Mouse (Mus musculus): Measurements from ENCODE around the gene Cwc25. TPM values are rescaled to one million over a fixed set of nuclear protein-coding genes. Genes with fewer than 3 reads are reported as not detected.
A peak's percentile ranks its signal among the peaks of the same experiment; 100 is the strongest.

Cwc25 gene
- polyA plus RNA-seq, 1 experiment from 2014 or later, result 19.4 TPM

DNA sequence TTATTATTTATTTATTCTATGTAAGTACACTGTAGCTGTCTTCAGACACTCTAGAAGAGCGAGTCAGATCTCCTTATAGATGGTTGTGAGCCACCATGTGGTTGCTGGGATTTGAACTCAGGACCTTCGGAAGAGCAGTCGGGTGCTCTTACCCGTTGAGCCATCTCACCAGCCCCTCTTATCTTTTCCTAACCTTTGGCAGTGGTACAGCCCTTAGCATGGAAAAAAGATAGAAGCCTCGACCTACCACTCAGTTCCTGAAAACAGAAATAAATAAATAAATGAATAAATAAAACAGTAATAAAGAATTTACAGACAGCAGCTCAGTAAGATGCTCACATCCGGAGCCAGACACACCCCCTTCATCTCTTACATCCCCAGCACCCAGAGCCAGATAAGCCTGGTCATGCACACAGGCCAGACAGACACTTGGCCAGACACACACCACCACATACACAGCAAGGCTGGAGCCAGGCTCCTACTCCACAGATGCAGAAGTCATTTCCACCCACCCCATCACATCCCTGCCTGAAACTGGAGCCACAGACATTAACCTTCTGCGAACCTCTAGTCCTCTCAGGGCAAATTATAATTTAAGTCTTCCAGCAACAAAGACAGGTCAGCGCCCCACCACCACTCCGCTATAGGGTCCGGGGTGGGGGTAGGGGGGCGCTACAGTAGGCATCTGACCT, 69.0 kb downstream of the Cwc25 start:
- DNase-seq (ENCODE audit: low spot score), result no peak
- Histone ChIP-seq H3K36me3 (peaks cover 25% of the 10 kb centered on the region), H3K27ac (peak overlapping the region; percentile 99)

DNA sequence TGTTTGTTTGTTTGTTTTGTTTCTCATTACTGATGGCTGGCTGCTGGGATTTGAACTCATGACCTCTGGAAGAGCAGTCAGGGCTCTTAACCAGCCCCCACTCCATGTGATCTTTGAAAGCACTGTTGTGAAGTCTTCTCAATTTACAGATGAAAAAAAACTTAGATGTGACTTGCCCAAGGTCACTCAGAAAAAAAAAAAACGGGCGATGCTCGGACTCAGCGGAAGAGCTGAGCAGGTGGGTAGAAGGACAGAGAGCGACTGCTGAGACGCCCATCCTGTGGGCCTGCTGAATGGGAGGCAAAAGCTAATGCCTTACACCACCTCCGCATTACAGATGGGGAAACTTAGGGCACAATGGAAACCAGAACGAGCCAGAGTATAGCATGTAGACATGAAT, 69.7 kb downstream of the Cwc25 start:
- Histone ChIP-seq H3K4me1 (replicated peaks) (peaks cover 68% of the 10 kb centered on the region), H3K27me3 (ENCODE audit: insufficient read depth, poor library complexity, severe bottlenecking) (no peaks in the 10 kb centered on the region), H3K9me3 (no peaks in the 10 kb centered on the region), H3K4me3 (0 out of 2 replicates have a peak overlapping the region, but pooled peaks have one; percentile 33), H3K36me3 (peaks cover 32% of the 10 kb centered on the region), H3K27ac (no peak overlapping the region)
- no peak for DNase-seq (ENCODE audit: low spot score)
- 70% methylated on average over 8 of the region's 8 CpGs for WGBS

More for the DNA sequence above, 69.0 kb downstream of the Cwc25 start:
- Histone ChIP-seq H3K9me3 (no peaks in the 10 kb centered on the region), H3K4me1 (replicated peaks) (peaks cover 74% of the 10 kb centered on the region), H3K4me3 (peak overlapping the region; percentile 85), H3K27me3 (ENCODE audit: insufficient read depth, poor library complexity, severe bottlenecking) (no peaks in the 10 kb centered on the region)
- 66% methylated on average over 11 of the region's 11 CpGs for WGBS

DNA sequence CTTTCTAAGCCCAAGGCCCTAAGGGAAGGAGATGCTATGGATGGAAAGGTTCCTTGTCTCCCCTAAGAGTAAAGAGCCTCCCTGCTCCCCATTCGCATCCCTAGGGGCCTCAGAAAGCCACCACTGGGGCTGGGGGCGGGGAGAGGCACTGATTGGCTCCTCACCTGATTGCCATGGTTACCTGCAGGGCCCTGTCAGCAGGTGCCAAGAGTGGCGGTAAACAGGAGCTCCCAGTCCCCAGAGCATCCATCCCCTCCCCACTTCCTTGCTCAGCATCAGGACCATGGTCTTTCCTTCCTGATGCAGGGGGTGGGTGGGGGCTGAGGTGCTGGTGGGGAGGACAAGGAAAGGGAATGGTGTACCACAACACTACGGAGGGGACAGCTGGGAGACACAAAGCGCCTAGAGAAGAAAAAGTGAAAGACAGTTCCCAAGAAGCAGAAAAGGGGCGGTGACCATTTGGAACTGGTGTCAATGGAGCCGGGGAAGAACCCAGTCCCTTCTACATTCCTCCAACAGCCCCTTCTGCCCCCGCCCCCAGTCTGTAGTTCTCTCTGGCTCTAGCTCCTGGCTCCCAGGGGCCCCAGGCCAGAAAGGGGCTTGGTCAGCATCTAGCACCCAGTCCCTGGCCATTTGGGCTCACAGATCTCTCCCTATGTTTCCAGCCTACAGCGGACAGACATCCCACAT, 70.5 kb downstream of the Cwc25 start:
- H3K27ac ChIP-seq, result peak overlapping the region; percentile 68
- H3K9me3 ChIP-seq, result no peaks in the 10 kb centered on the region
- peak overlapping the region; percentile 33 for H3K4me3 ChIP-seq
- peaks cover 40% of the 10 kb centered on the region for H3K36me3 ChIP-seq
- no peaks in the 10 kb centered on the region for H3K27me3 ChIP-seq (ENCODE audit: insufficient read depth, poor library complexity, severe bottlenecking)
- WGBS, result 30% methylated on average over 9 of the region's 9 CpGs
- no peak for DNase-seq (ENCODE audit: low spot score)
- H3K4me1 ChIP-seq (replicated peaks), result peaks cover 60% of the 10 kb centered on the region

Other genes starting within 250 kb of the Cwc25 start
- gene Srcin1, start 190.4 kb downstream of the Cwc25 start, polyA plus RNA-seq (2016; fragmentation: Nextera tagmentation; extraction: Ambion mirVana), result 0.76 and 1.8 TPM in 2 replicates
- 13.4 and 14.3 TPM in 2 replicates for gene Epop, start 136.9 kb downstream of the Cwc25 start, polyA plus RNA-seq (2016; fragmentation: Nextera tagmentation; extraction: Ambion mirVana)
- 2.1 and 2.2 TPM in 2 replicates for gene Mllt6, start 103.1 kb downstream of the Cwc25 start, polyA plus RNA-seq (2016; fragmentation: Nextera tagmentation; extraction: Ambion mirVana)
- 18.3 and 24.0 TPM in 2 replicates for gene Cisd3, start 80.7 kb downstream of the Cwc25 start, polyA plus RNA-seq (2016; fragmentation: Nextera tagmentation; extraction: Ambion mirVana)
- 15.6 and 17.0 TPM in 2 replicates for gene Pcgf2, start 66.1 kb downstream of the Cwc25 start, polyA plus RNA-seq (2016; fragmentation: Nextera tagmentation; extraction: Ambion mirVana)
- gene Psmb3, start 63.2 kb downstream of the Cwc25 start, polyA plus RNA-seq (2016; fragmentation: Nextera tagmentation; extraction: Ambion mirVana), result 642 and 643 TPM in 2 replicates
- 1.8 and 2.0 TPM in 2 replicates for gene Pip4k2b, start 21.9 kb downstream of the Cwc25 start, polyA plus RNA-seq (2016; fragmentation: Nextera tagmentation; extraction: Ambion mirVana)
- gene 1700001P01Rik, start 9.4 kb upstream of the Cwc25 start, polyA plus RNA-seq (2016; fragmentation: Nextera tagmentation; extraction: Ambion mirVana), result 0.37 and 0.80 TPM in 2 replicates
- 381 and 439 TPM in 2 replicates for gene Rpl23, start 15.9 kb upstream of the Cwc25 start, polyA plus RNA-seq (2016; fragmentation: Nextera tagmentation; extraction: Ambion mirVana)
- 77.7 and 90.1 TPM in 2 replicates for gene Lasp1, start 32.4 kb upstream of the Cwc25 start, polyA plus RNA-seq (2016; fragmentation: Nextera tagmentation; extraction: Ambion mirVana)
- 10.0 and 12.3 TPM in 2 replicates for gene B230217C12Rik, start 74.2 kb upstream of the Cwc25 start, polyA plus RNA-seq (2016; fragmentation: Nextera tagmentation; extraction: Ambion mirVana)
- gene Fbxo47, start 117.6 kb upstream of the Cwc25 start, polyA plus RNA-seq (2016; fragmentation: Nextera tagmentation; extraction: Ambion mirVana), result 0.73 and 1.0 TPM in 2 replicates
- gene Plxdc1, start 219.9 kb upstream of the Cwc25 start, polyA plus RNA-seq (2016; fragmentation: Nextera tagmentation; extraction: Ambion mirVana), result 0.11 and 0.24 TPM in 2 replicates
- 13.3 and 16.2 TPM in 2 replicates for gene Arl5c, start 229.6 kb upstream of the Cwc25 start, polyA plus RNA-seq (2016; fragmentation: Nextera tagmentation; extraction: Ambion mirVana)

Data from hindbrain, embryonic 10.5 days (tissue).